Mouse (Mus musculus) R1 (cell line): Measurements from ENCODE around the gene Cd7.
"Not testable (repeated sequence)": the region's sequence is repeated elsewhere in the genome, so short reads cannot be mapped to it uniquely, and the experiment has no call there.

Experiments used
- DNase-seq: peaks from one replicate; pipeline ENCODE4 v3.0.0-alpha.2; 2018; ENCODE audit warnings: low read depth, low spot score

The Cd7 gene

GRCm38 (mm10) chr11:121047826-121048399 is 8.7 kb upstream of the Cd7 start:
- DNase-seq = peak; percentile 50

DNA sequence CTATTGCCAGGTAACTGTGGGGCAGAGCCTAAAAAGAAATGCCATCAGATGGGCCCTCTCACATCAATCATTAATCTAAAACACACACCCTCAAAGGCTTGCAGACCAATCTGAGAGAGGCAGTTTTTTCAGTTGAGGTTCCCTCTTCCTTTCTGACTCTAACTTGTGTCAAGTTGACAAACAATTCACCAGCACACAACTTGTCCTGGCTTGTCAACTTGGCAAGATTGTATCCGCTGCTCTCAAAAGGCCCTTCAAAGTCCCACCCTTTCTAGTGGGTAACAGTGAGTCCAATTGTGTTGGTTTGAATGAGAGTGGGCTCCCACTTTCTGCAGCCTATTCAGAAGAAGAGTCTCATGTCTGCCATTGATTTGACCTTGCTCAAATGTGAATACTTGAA is 6.1 kb upstream of the Cd7 start:
- DNase-seq = no peak

GRCm38 (mm10) chr11:121043025-121043424 is 3.8 kb upstream of the Cd7 start:
- DNase-seq = not testable (repeated sequence)

DNA sequence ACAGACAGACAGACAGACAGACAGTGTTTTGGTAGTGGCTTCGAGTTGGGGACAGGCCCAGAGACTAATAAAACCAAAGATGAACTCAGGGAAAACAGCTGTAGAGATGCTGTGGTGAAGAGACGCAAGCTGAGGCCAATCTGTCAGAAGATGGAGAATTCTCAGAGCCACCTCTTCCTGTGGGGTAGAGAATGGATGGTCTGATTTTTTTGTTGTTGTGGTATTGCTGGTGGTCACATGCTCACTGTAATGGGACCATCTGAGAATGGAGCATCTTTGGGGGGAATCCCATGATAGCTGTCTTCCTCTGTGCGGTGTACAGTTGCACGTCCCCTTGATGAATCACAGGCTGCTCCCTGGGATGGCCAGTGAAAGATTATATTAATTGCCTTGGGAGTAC is 3.3 kb upstream of the Cd7 start:
- DNase-seq = no peak

- DNase-seq = no peak
These were observed 2.4 kb upstream of the Cd7 start for GRCm38 (mm10) chr11:121041636-121042035.

DNA sequence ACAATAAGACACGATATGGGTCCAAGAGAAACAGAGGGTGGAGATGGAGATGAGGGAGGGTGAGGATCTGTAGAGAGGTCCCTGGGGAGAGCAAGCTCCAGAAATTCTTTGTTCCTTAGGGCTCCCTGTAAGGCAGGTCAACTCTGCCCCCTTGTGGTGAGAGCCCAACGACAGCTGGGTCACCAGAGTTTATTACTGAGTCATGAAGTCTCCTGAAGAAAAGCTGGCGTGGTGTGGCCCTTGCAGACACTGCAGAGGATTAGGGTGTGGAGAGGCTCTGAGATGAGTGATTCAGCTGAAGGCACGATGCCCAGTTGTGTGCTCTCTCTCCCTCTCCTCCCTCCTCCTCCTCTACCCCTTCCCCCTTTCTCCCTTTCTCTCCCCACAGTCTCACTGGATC is 2.0 kb upstream of the Cd7 start:
- DNase-seq = peak; percentile 84

- DNase-seq = no peak
These were observed 615 bp downstream of the Cd7 start for GRCm38 (mm10) chr11:121038366-121039240.

DNA sequence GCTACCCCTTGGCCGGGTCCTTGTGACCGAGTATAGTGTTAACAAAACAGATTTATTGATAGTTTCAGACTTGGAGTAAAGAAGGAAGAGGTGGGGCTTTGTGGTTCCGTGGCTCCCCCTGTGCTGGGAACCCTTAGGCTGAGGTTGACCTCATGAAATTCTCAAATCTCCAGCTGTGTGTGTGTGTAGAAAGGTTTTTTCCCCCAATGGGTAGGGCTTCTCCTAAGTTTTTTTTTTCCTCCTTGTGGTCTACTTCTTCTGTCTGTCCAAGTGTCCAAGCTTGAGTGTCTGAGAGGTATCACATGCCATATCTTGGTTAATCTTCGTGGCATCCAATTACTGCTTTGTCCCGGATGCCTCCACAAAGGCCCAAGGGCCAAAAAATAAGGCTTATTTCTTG is 6.1 kb downstream of the Cd7 start:
- DNase-seq = no peak

DNA sequence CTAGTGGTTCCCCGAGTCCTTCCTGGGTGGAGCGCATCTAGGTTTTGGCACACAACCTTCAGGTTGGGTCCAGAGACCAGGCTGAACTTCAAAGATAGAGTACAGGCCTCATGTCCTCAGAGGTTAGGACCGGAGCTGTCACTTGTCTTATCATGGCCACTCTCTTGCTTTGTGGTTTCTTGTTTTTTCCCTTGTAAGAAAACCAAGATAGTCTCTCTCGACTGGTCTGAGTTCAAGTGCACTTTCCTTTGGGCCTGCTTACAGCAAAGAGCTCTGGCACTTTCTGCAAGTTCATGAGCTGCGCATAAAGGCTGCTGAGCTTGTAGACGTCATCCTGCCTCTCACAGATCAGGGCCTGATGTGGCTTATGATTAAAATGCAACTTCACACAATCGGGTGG is 12.0 kb downstream of the Cd7 start:
- DNase-seq = no peak

DNA sequence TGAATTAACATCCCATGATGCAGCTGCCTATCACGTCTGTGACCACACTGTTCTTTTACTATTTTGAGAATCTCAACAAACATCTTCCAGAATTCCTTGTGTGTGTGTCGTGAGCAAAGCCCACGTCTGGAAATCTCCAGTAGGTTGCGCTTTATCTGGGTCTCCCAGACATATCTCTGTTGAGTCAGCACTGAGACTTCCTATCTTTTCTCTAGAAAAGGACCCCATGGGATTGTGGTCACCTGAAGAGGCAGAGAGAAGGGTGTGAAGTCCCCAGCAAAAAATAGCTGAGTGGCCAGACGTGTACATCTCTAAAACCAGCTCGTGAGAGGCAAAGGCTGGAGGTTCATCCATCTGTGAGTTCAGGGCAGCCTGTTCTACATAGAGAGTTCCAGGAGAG is 15.1 kb downstream of the Cd7 start:
- no peak for DNase-seq

- DNase-seq = no peak
These were observed 19.7 kb downstream of the Cd7 start for GRCm38 (mm10) chr11:121019501-121019900.

DNA sequence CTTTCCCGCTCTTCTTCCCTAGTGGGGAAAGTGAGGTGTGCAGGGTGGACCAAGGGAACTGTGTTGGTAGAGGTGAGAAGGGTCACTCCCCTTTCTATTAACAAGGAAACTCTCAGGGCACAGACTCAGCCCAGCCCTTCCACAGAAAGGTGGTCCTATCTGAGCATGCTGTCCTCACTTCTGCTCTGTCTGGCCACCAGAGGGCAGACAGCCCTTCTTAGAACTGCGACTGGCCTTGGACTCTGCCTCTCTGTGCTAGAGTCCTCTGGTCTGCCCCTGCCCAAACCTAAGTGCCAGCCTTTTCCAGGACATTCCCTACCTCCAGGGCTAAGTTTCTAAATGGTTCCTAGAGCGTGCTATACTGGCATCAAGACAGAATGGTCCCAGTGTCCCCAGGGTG is 21.5 kb downstream of the Cd7 start:
- peak; percentile 52 for DNase-seq

DNA sequence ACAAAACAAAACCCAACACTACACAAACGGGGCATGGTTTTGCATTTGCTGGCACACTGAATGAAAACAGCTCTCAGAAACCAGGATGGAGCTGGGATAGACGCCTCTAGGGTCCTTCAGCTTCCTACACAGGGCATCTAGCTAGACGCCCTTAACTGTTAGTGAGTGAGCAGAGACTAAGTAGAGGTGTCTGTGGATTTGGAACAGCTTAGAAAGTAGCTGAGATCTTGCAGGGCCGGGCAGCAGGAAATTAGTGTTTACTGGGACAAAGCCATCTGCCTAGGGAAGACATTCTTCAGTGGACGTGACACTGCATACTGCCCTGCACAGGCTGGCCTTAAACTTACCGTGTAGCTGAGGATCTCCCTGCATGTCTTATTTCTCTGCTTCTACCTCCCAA is 23.7 kb downstream of the Cd7 start:
- DNase-seq = no peak

GRCm38 (mm10) chr11:121014896-121015300 is 24.3 kb downstream of the Cd7 start:
- peak; percentile 60 for DNase-seq

GRCm38 (mm10) chr11:121013656-121014055 is 25.6 kb downstream of the Cd7 start:
- DNase-seq = no peak

DNA sequence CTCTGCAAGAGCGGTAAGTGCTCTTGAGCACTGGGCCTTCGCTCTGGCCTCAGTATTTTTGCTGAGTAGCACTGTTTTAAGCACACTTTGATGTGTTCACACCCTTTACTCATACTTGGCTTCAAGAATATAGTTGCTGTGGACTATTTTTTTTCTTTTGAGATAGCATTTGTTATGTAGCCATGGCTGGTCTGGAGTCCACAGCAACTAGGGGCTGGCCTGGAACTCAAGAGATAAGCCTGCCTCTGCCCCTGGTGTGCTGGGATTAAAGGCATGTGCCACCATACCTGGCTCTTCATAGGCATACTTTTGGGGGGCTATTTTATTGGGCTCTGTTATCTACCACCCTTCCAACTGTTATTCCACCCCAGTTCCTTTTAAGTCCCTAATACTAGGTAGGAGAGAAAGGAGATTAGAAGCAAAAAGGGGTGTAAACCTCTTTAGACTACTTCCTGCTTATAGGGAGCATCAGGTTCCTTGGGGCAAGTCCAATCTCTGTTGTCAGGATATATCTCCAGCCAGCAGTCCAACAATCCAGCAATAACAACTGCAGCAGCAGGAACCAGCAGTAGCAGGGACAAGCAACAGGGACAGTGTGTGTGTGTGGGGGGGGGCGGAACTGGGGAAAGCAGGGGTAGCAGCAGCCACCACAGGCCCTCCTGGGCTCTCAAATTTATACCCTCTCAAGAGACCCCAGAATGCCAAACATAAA is 29.0 kb downstream of the Cd7 start:
- DNase-seq = no peak

DNA sequence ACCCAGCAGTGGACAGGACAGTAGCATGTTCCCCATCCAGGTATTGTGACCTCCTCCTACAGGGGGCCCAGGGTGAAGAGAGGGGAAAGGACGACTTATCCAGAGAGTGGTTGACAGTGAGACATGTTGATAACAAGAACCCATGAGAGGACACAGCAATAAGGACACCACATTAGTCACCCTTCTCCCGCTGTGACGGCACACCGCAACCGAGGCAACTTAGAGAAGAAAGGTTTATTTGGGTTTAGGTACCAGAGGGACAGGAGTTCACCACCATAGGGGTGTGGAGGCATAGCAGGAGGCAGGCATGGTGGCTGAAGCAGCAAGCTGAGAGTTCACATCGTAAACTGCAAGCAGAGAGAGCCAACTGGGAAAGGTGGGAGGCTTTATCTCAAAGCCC is 33.0 kb downstream of the Cd7 start:
- DNase-seq = no peak

- peak; percentile 30 for DNase-seq
These were observed 34.9 kb downstream of the Cd7 start for GRCm38 (mm10) chr11:121004281-121004680.

DNA sequence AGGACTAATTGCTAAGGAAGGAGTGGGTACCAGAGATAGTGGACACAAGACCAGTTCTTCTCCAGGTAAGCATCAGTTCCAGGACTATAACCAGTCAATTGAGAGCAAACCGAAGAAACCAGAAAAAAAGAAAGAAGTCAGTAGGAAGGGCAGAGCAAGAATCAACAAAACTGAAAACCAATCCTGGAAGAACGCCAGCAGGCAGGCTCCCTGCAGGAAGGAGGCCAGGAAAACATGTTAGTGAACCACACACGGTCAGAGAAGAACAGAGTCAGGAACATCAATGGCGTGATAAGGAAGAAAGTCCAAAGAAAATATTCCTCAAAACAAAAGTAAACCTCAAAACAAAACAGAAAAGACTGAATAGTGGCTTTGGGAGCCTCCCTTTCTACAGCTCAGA is 37.3 kb downstream of the Cd7 start:
- no peak for DNase-seq

DNA sequence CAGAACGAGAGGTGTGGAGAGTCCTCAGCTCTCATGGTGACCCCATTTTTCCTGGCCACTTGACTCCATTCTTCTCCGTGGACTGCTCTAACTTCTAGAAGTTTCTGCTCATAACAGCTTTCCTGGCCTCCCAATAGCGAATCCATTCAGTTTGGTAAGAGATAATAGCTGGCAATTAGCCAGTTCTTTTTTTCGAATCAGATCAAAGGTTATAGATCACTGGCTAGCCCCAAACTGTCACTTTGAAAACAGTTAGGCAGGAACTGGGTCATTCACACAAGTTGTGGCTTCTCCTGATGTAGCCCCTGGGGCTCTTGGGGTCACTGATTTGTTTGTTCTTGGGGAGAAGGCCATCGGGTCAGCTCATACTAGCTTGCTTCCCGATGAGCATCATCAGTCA is 44.5 kb downstream of the Cd7 start:
- no peak for DNase-seq

GRCm38 (mm10) chr11:120993586-120993985 is 45.6 kb downstream of the Cd7 start:
- no peak for DNase-seq

DNA sequence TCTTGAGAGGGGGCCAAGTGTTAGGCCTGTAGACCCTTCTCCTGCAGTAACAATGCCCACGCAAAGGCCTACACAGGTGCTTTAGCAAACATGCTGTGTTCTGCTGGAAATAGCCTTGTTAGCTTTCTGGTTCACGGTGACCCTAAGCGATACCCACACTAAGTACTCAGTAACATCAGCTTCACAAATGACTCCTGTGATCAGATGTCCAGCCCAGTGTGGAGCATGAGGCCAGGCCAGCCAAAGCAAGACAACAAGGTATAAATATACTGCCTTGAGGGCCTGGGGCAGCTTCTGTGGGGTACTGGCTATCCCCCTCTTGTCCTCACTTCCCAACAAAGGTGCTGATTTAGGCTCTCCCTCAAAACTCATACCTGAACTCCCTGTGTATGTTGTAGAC is 46.1 kb downstream of the Cd7 start:
- DNase-seq = no peak

DNA sequence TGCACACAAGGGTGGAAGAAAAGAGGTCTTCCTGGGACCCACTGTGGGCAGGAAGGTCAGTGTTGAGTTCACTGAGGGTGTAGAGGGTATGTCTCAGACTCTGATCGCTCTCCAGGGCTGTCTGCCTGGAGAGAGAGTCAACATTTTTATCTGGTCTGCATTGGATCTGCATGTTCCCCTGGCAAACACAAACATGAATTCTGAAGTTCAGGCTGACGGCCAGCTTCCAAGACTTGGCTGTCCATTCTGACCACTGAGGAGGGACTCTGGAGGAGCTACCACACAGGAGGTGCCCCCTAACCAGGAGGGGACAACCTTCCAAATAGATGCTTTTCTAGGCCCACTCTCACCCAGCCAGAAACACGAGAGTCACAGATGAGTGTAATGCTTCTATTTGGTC is 47.4 kb downstream of the Cd7 start:
- no peak for DNase-seq
